Mouse (Mus musculus) limb, embryonic 13.5 days (tissue): ENCODE data around the gene Tardbp. TPM values are rescaled to one million over a fixed set of nuclear protein-coding genes. Genes with fewer than 3 reads are reported as not detected.

Experiments used
- ATAC-seq: fragments of 200-750 bp; cut with Nextera tagmentation; 2 replicates; pipeline ENCODE4 v1.8.0; 2017; ENCODE audit warnings: low read depth, moderate number of reproducible peaks, moderate TSS enrichment; ENCODE audit not compliant: low FRiP score
- H3K27ac ChIP-seq: fragments of 300-500 bp; sonication (generic); 2 replicates; pipeline ENCODE4 v1.5.1; 2015; ENCODE audit warnings: inconsistent platforms, mild to moderate bottlenecking, moderate library complexity
- H3K27me3 ChIP-seq: fragments of 300-500 bp; sonication (generic); 2 replicates; pipeline ENCODE4 v1.6.1; 2015; ENCODE audit warnings: mild to moderate bottlenecking, inconsistent platforms
- H3K36me3 ChIP-seq: fragments of 300-500 bp; sonication (generic); 2 replicates; pipeline ENCODE4 v1.6.1; 2015; ENCODE audit warnings: inconsistent platforms, mild to moderate bottlenecking, moderate library complexity
- H3K4me1 ChIP-seq: fragments of 300-500 bp; sonication (generic); 2 replicates; pipeline ENCODE4 v1.6.1; 2015; ENCODE audit warnings: inconsistent platforms
- H3K4me2 ChIP-seq: fragments of 300-500 bp; sonication (generic); replicated peaks from 2 replicates; pipeline ENCODE4 v1.6.1; 2015; ENCODE audit warnings: inconsistent platforms, mild to moderate bottlenecking, moderate library complexity
- H3K4me3 ChIP-seq: fragments of 300-500 bp; sonication (generic); 2 replicates; pipeline ENCODE4 v1.5.1; 2015; ENCODE audit warnings: moderate library complexity, mild to moderate bottlenecking, inconsistent platforms
- H3K9ac ChIP-seq: fragments of 300-500 bp; sonication (generic); 2 replicates; pipeline ENCODE4 v1.6.1; 2015; ENCODE audit warnings: mild to moderate bottlenecking, inconsistent platforms
- H3K9me3 ChIP-seq: fragments of 300-500 bp; sonication (generic); 2 replicates; pipeline ENCODE4 v1.6.1; 2016; ENCODE audit warnings: inconsistent platforms
- WGBS: fragments of 180-500 bp; shearing (Covaris S2); methylation state at CpG from one replicate; pipeline ENCODE4 v1.1.7; 2015; 5-methylcytosine and 5-hydroxymethylcytosine counted together
- polyA plus RNA-seq: library from polyadenylated mRNA; unstranded; fragments of >200 nt; fragmentation: Nextera tagmentation; extraction: Ambion mirVana; gene quantifications from 2 replicates; pipeline ENCODE4 v1.2.1, GENCODE M21; 2015

Tardbp gene
- polyA plus RNA-seq, 1 experiment from 2014 or later, result 363 TPM

- no peak overlapping the region for H3K9ac ChIP-seq
- ATAC-seq, result no peak
- no peaks in the 10 kb centered on the region for H3K36me3 ChIP-seq
- H3K27ac ChIP-seq, result no peak overlapping the region
- 61% methylated on average over 2 of the region's 2 CpGs for WGBS
- no peaks in the 10 kb centered on the region for H3K4me1 ChIP-seq
- no peak overlapping the region for H3K4me2 ChIP-seq
- no peak overlapping the region for H3K4me3 ChIP-seq
- no peaks in the 10 kb centered on the region for H3K27me3 ChIP-seq
- H3K9me3 ChIP-seq, result no peaks in the 10 kb centered on the region
Observed at GRCm38 (mm10) chr4:148633395-148634061, 6.7 kb upstream of the Tardbp start.

- Histone ChIP-seq H3K36me3 (no peaks in the 10 kb centered on the region), H3K4me1 (no peaks in the 10 kb centered on the region), H3K4me2 (no peak overlapping the region), H3K4me3 (no peak overlapping the region), H3K27ac (no peak overlapping the region), H3K9me3 (no peaks in the 10 kb centered on the region), H3K27me3 (no peaks in the 10 kb centered on the region), H3K9ac (no peak overlapping the region)
- ATAC-seq, result no peak
- 69% methylated on average over 3 of the region's 3 CpGs for WGBS
Observed at GRCm38 (mm10) chr4:148632013-148632692, 5.3 kb upstream of the Tardbp start.

- no peaks in the 10 kb centered on the region for H3K27me3 ChIP-seq
- ATAC-seq, result peak; percentile 14
- peaks cover 29% of the 10 kb centered on the region for H3K36me3 ChIP-seq
- H3K9ac ChIP-seq, result peak overlapping the region; percentile 53
- H3K4me1 ChIP-seq, result peaks cover 21% of the 10 kb centered on the region
- WGBS, result 63% methylated on average over 3 of the region's 3 CpGs
- no peaks in the 10 kb centered on the region for H3K9me3 ChIP-seq
- peak overlapping the region; percentile 98 for H3K4me3 ChIP-seq
- H3K4me2 ChIP-seq, result peak overlapping the region; percentile 86
- no peak overlapping the region for H3K27ac ChIP-seq
Observed at GRCm38 (mm10) chr4:148627246-148627645, 427 bp upstream of the Tardbp start.

GRCm38 (mm10) chr4:148625756-148626622, 830 bp downstream of the Tardbp start:
- Histone ChIP-seq H3K36me3 (peaks cover 41% of the 10 kb centered on the region), H3K9me3 (no peaks in the 10 kb centered on the region), H3K9ac (peak overlapping the region; percentile 99), H3K4me2 (peak overlapping the region; percentile 86), H3K4me1 (peaks cover 23% of the 10 kb centered on the region), H3K27ac (peak overlapping the region; percentile 95), H3K27me3 (no peaks in the 10 kb centered on the region), H3K4me3 (peak overlapping the region; percentile 98)
- whole genome bisulfite sequencing, result under 1% methylated on average over 55 of the region's 57 CpGs
- ATAC-seq, result peak; percentile 60

- H3K4me1 ChIP-seq, result peaks cover 23% of the 10 kb centered on the region
- peak overlapping the region; percentile 99 for H3K9ac ChIP-seq
- no peak for ATAC-seq
- H3K4me3 ChIP-seq, result peak overlapping the region; percentile 98
- no peaks in the 10 kb centered on the region for H3K9me3 ChIP-seq
- H3K4me2 ChIP-seq, result peak overlapping the region; percentile 86
- H3K27ac ChIP-seq, result no peak overlapping the region
- no peaks in the 10 kb centered on the region for H3K27me3 ChIP-seq
- 82% methylated on average over 10 of the region's 10 CpGs for WGBS
- peaks cover 49% of the 10 kb centered on the region for H3K36me3 ChIP-seq
Observed at GRCm38 (mm10) chr4:148625010-148625409, 1.8 kb downstream of the Tardbp start.

GRCm38 (mm10) chr4:148623609-148624008, 3.2 kb downstream of the Tardbp start:
- 91% methylated on average over 4 of the region's 4 CpGs for WGBS
- no peak overlapping the region for H3K4me3 ChIP-seq
- no peak overlapping the region for H3K9ac ChIP-seq
- H3K27me3 ChIP-seq, result no peaks in the 10 kb centered on the region
- peaks cover 63% of the 10 kb centered on the region for H3K36me3 ChIP-seq
- ATAC-seq, result no peak
- H3K9me3 ChIP-seq, result no peaks in the 10 kb centered on the region
- 0 out of 2 replicates have a peak overlapping the region, but pooled peaks have one; percentile 2 for H3K4me2 ChIP-seq
- peaks cover 23% of the 10 kb centered on the region for H3K4me1 ChIP-seq
- no peak overlapping the region for H3K27ac ChIP-seq

- WGBS, result 95% methylated on average over 4 of the region's 4 CpGs
- Histone ChIP-seq H3K9ac (no peak overlapping the region), H3K9me3 (no peaks in the 10 kb centered on the region), H3K4me1 (peaks cover 23% of the 10 kb centered on the region), H3K27ac (no peak overlapping the region), H3K4me3 (no peak overlapping the region), H3K4me2 (no peak overlapping the region), H3K27me3 (no peaks in the 10 kb centered on the region), H3K36me3 (peaks cover 69% of the 10 kb centered on the region)
- no peak for ATAC-seq
Observed at GRCm38 (mm10) chr4:148622485-148622884, 4.3 kb downstream of the Tardbp start.

- H3K9me3 ChIP-seq, result no peaks in the 10 kb centered on the region
- peaks cover 23% of the 10 kb centered on the region for H3K4me1 ChIP-seq
- no peak overlapping the region for H3K27ac ChIP-seq
- no peak overlapping the region for H3K4me2 ChIP-seq
- peaks cover 87% of the 10 kb centered on the region for H3K36me3 ChIP-seq
- no peak overlapping the region for H3K9ac ChIP-seq
- no peak for ATAC-seq
- no peaks in the 10 kb centered on the region for H3K27me3 ChIP-seq
- 84% methylated on average over 1 of the region's 1 CpGs for WGBS
- H3K4me3 ChIP-seq, result no peak overlapping the region
Observed at GRCm38 (mm10) chr4:148620718-148621117, 6.1 kb downstream of the Tardbp start.

- WGBS, result 65% methylated on average over 1 of the region's 1 CpGs
- H3K36me3 ChIP-seq, result peaks cover 92% of the 10 kb centered on the region
- H3K9me3 ChIP-seq, result no peaks in the 10 kb centered on the region
- H3K4me2 ChIP-seq, result no peak overlapping the region
- ATAC-seq, result no peak
- H3K9ac ChIP-seq, result no peak overlapping the region
- H3K27me3 ChIP-seq, result no peaks in the 10 kb centered on the region
- peaks cover 17% of the 10 kb centered on the region for H3K4me1 ChIP-seq
- H3K27ac ChIP-seq, result no peak overlapping the region
- no peak overlapping the region for H3K4me3 ChIP-seq
Observed at GRCm38 (mm10) chr4:148619805-148620204, 7.0 kb downstream of the Tardbp start.

- no peaks in the 10 kb centered on the region for H3K27me3 ChIP-seq
- no peaks in the 10 kb centered on the region for H3K9me3 ChIP-seq
- 85% methylated on average over 9 of the region's 9 CpGs for WGBS
- no peak for ATAC-seq
- H3K9ac ChIP-seq, result no peak overlapping the region
- no peak overlapping the region for H3K4me3 ChIP-seq
- H3K4me2 ChIP-seq, result no peak overlapping the region
- no peak overlapping the region for H3K27ac ChIP-seq
- H3K36me3 ChIP-seq, result peaks cover 64% of the 10 kb centered on the region
- H3K4me1 ChIP-seq, result peaks cover 9% of the 10 kb centered on the region; the same call in 1 of the 2 replicates
Observed at GRCm38 (mm10) chr4:148613738-148614137, 13.1 kb downstream of the Tardbp start.

GRCm38 (mm10) chr4:148612557-148612956, 14.3 kb downstream of the Tardbp start:
- Histone ChIP-seq H3K36me3 (peaks cover 58% of the 10 kb centered on the region), H3K27me3 (no peaks in the 10 kb centered on the region), H3K4me1 (peaks cover 9% of the 10 kb centered on the region; the same call in 1 of the 2 replicates), H3K4me3 (no peak overlapping the region), H3K9ac (no peak overlapping the region), H3K9me3 (no peaks in the 10 kb centered on the region), H3K27ac (no peak overlapping the region), H3K4me2 (no peak overlapping the region)
- 60% methylated on average over 4 of the region's 4 CpGs for WGBS
- no peak for ATAC-seq
